21 mouse cellular contexts compared by ENCODE assay signal in genomic region chr11:106301765-106302164, GRCm38 (mm10). TPM values are rescaled to one million over a fixed set of nuclear protein-coding genes. Genes with fewer than 3 reads are reported as not detected.
"Had no signal": no experiment of that assay in that cellular context is flagged by ENCODE, and none has a peak within 500 bp of the region (broad histone marks: within the 10 kb centered on the region; RNA-seq: fewer than 3 reads in every experiment).

Gh (minus strand) TSS chr11:106301865.

- H3K27me3 ChIP-seq: neural tube, embryonic 13.5 days; neural tube, embryonic 15.5 days; stomach, embryonic 15.5 days had no signal

- H3K27ac ChIP-seq: neural tube, embryonic 13.5 days; neural tube, embryonic 15.5 days; stomach, embryonic 15.5 days; stomach, postnatal 0 days had no signal

- H3K4me3 ChIP-seq: neural tube, embryonic 13.5 days; neural tube, embryonic 15.5 days; stomach, embryonic 15.5 days had no signal

- H3K36me3 ChIP-seq: neural tube, embryonic 13.5 days; neural tube, embryonic 15.5 days; stomach, embryonic 15.5 days had no signal

- H3K9ac ChIP-seq: neural tube, embryonic 13.5 days; neural tube, embryonic 15.5 days; stomach, embryonic 15.5 days had no signal

- H3K4me1 ChIP-seq: neural tube, embryonic 13.5 days; neural tube, embryonic 15.5 days; stomach, embryonic 15.5 days had no signal

- DNase-seq: retina, postnatal 1 day; right cerebral cortex, adult 18-20 months; right cerebral cortex, postnatal 14 days; right cerebral cortex, postnatal 25 days; right cerebral cortex, postnatal 4 days; spleen, adult 18-20 months; thymus, adult 18-20 months; thymus, adult 2 months; thymus, postnatal 14 days; thymus, postnatal 25 days; thymus, postnatal 36 days; thymus, postnatal 4 days had no signal

- H3K4me2 ChIP-seq: neural tube, embryonic 13.5 days; neural tube, embryonic 15.5 days; stomach, embryonic 15.5 days had no signal

- H3K9me3 ChIP-seq: neural tube, embryonic 13.5 days; neural tube, embryonic 15.5 days; stomach, embryonic 15.5 days had no signal

RNA-seq across cellular contexts. Expression of gene Gh, which starts in this region (rescaled TPM):
- polyA plus RNA-seq: neural tube, embryonic 13.5 days; neural tube, embryonic 14.5 days; neural tube, embryonic 15.5 days; stomach, embryonic 14.5 days; stomach, embryonic 15.5 days; stomach, embryonic 16.5 days; stomach, postnatal 0 days; testis, adult 2 months; urinary bladder, adult 2 months had no signal
